Mouse (Mus musculus) T-helper 1 cell (primary cell): ENCODE data around the gene Hbq1b.
"Not testable (repeated sequence)": the region's sequence is repeated elsewhere in the genome, so short reads cannot be mapped to it uniquely, and the experiment has no call there.

Experiments
- in situ Hi-C: fragments of 300-600 bp; cut with MboI, MseI; formaldehyde crosslinking; loops from one replicate; pipeline ENCODE4 v1.15.1; 2025; ENCODE audit warnings: high pct_unique_total_duplicates

Gene Hbq1b

DNA sequence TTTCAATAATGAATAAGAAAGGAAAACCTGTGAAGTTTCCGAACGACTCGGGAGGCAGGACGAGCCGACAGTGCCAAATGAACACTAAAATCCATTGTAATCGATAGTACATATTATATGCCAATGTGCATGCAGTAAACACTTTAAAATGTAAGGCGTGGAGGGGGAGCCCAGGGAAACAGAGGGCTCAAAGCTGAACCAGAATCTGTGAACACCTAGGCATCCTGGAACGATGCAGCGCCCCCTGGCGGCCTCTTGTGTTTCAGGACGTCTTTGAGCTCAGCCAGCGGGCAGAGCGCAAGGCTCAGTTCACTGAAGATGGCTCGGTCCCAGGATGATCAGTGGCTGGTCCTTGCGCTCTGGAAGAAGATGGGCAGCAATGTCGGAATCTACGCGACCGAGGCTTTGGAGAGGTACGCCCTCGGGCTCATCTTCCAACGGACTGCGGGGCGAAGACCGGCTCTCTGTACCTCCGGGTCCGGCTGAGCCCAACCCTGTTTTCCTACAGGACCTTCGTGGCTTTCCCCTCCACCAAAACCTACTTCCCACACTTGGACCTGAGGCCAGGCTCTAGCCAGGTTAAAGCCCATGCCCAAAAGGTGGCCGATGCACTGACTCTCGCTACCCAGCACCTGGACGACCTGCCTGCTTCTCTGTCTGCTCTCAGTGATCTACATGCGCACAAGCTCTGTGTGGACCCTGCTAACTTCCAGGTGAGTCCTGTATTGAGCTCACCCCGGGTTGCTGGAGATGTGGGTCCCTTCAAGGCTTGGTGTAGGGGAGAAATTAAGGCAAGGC is at the start of gene Hbq1b:
Hbq1b (plus strand) TSS at position 271 of the 798 bp plus-strand sequence.
- in situ Hi-C loops, result not testable (repeated sequence)

DNA sequence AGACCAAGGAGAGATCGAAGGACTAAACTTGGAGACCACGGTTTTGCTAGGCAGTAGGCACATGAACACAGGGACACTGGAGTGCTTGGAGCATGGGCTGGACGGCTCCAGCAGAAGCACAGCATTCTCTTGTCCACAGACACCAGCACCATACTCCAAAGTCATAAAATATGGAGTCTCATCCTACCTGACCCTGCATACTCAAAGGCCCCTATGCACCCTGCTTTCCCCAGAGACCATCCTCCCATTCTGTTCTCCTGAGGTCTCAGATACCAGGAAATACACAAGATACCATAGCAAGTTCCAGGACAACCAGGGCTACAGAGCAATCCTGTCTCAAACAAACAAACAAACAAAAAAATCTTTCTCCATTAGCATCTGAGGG is 49.4 kb upstream of the Hbq1b start:
- in situ Hi-C loops, result no loop called here

DNA sequence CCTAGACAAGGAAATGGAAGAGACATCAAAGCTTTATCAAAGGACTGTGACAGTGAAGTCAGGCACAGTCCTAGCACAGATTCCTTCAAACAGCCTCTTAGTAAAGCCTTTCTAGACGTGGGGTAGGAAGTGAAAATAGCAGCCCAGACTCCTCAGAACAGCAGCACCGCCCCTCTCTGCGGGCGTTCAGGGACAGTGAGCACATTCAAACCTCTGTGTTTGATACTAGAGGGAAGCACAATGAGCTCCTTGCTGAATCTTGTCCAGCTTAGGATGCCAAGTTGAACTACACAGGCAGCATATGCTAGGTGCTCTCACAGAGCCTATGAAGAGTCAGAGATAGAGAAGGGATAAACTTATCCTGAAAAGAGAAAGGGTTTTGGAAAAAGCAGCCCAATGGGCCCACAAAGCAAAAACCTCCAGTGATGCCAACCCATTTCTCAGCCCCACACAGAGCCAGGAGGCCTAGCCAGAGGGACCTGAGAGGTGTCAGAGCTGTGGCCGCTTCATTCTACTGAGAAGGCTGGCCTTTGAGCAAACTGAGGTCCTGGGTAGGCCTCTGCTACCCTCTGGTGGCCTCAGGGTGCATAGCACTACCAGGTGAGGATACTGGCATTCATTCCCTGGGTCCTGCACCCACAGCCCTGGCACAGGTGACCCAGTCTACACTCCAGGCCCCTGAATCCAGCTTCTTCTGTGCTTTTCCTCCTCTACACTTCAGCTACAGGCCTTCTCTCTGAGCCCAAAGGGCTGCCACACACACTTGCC is 48.5 kb upstream of the Hbq1b start:
- in situ Hi-C loops, result no loop called here

DNA sequence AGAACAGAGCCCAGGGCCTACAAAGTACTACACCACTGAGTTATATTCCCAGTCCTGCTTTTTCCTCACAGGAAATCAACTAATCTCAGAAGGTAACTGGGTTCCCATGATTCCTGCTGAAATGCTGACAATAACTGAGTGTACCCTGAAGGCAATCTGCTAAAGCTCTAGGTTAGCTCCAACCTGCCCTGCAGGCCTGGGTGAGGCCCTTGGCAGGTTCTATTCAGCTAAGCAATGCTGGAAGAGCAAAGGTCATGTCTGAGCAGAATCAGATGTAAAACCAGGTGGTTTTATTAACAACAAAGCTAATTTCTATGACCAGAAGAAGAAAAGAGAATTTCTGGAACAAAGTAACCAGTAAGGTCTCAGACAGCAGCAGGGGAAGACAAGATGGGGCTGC is 45.4 kb upstream of the Hbq1b start:
- in situ Hi-C loops, result no loop called here

DNA sequence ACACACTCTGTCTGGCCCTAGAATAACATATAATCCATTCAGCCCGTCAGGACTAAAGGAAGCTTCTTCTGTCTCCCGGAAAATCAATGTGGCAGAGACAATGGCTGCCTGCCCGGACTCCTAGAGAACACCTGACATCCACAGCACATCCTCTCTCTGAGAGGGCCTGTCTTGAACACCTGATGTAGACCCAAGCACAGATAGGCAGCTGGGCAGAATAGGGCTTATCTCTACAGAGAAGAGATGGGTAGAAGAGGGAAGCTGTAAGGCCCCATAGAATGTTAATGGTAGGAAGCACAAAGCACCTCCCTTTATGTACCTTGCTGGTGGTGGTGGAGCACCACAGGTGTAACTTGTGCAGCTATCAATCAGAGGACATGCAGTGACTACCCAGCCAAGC is 44.6 kb upstream of the Hbq1b start:
- in situ Hi-C loops, result no loop called here

DNA sequence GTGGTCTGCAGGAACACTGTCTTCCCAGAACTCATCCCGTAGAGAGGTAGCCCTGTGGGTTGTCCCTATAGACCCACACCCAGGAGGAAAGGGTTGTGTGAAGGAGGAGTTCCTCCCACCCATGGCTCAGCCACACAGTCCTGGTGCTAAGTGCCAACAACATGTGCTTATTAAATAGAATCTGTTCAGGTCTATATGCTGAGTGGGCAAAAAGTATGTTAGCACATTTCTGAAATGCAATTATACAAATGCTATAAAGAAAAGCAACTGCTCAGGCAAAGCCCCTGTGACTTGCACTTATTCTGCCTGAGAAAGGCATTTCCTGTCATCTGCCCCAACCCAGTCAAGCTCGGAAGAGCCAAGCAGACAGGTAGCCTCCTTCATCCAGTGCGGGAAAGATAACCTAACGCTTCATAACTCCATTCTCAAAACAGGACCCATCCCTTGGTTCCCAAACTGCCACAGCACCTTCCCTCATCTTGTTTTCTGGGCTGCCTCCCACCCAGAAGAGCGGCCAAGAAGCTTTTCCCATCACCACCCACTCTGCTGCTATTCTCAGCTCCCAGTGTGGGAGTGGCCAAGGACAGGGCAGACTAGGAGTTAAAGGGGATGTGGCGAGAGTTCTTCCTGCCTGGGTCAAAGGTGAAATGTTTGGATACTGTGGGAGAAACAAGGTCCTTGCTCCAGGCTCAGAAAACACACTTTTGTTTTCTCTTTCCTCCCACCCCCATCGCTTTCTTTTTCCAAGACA is 43.4 kb upstream of the Hbq1b start:
- in situ Hi-C loops, result no loop called here

DNA sequence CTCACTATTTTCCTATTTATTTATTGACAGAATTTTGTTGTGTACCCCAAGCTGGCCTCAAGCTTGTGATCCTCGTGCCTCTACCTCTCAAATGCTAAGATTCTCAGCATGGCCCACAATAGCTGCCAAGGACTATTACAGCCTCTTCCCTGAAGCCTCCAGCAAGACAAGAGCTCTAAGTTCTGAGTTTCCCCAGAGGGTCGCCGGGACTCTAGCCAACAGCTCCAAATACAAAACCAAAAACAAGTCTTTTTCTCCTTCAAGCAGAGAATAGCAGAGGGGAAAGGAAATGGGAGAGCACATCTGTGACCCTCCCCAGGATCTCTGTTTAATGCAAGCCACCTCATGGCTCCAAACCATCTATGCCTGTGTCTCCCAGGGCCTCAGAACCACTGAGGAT is 42.7 kb upstream of the Hbq1b start:
- in situ Hi-C loops, result no loop called here

DNA sequence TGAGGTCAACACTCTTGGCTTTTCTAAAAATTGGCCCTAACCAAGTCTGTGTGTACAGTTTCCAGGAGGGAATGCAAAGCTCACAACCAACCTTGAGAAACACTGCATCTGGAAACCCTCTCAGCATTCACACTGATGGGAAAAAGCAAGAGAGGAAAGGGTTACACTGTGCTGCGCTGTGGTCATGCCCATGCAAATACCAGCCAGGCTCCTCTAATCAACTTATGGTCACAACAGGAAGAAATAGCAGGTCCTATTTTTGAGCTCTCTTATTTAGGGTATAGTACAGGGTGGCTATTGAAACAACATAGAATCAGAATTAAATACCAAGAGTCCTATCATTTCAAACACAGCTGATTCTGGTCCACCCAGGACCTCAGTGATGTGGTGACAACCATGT is 42.1 kb upstream of the Hbq1b start:
- in situ Hi-C loops, result no loop called here

DNA sequence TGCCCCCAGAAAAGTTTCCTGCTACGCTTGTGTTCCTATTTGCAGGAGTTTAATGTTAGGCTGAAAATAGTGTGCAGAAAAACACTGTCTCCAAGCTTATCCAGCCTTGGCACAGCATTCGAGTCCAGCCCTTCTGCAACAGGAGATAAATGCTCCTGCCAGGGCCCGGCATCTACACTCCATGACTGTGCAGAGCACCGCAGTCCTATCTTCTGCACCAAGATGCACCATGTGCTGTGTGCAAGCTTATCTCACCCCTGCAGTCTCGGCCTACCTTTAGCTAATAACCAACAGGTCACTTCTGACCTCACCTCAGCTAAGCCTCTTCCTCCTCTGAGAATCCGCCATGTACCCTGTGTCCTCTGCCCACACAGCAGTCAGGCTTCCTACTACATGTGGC is 41.2 kb upstream of the Hbq1b start:
- in situ Hi-C loops, result no loop called here

DNA sequence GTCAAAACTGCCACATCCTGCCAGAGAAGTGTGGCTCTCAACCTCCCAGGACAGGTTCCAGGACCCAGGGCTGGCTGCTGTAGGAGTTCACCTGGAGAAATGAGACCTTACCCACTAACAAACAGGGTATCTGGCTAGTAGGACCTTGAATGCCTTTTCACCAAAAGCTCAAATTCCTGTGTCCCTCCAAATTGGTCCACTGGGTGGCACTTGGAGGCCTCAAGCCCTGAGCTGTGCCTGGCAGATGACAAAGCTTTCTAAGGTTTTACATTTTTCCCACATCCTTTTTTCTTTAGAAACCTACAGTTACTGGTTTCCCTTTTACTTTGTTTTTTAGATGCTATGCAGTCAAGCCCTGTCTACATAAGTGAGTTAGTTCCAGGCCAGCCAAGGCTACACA is 39.7 kb upstream of the Hbq1b start:
- in situ Hi-C loops, result no loop called here

DNA sequence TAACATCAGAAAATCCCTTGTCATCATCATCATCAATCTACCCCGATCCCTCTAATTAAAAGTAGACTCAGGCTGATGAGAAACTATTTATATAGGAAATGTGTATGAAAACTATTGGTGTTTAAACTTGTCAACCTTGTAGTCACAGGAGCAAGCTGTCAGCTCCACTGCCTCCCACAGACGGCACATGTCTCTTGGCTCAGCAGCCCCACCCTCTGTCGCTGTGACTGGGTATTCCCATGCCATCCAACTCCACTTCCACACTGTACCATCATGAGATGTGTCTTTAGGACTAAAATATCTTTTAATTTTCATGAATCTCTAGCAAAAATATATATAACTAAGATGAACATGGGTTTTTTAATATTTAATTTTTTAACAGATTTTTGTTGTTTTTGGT is 38.4 kb upstream of the Hbq1b start:
- in situ Hi-C loops, result no loop called here

DNA sequence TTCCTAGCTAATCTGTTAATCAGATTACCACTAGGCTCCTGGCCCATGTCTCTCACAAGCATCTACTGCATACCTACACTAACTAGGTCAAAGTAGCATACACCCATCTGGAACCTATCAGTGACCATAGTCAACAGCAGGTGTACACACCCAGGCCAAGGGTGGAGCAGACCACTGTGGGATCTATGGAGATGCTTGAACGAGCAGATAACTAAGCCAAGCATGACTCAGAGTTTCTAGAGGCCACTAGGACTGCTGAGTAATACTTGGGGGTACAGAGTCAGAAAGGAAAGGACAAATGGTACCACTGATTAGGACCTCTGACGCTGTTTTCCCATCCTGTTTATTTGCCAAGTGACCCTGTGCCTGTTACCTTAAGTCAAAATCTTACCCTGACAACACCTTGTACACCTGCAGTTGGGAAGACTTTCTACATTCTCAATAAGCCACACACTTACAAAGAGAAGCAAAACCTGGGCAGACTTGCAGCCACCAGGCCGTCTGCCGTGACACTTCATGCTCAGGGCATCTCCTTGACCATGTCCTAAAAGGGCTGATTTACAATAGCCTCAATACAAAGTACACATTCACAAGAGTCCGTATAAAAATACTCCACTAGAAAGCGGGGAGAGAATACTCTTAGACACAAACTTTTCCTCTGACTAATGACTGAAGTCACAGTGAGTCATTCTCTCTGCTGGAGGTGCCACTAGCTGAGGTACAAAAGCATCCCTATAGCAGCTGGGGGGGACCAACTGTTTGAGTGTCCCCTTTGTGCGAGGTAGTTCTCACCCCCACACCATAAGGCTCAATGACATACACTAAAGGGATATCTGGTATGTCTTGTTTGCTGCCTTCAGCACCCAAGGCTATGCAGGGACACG is 35.6 kb upstream of the Hbq1b start:
- in situ Hi-C loops, result no loop called here

DNA sequence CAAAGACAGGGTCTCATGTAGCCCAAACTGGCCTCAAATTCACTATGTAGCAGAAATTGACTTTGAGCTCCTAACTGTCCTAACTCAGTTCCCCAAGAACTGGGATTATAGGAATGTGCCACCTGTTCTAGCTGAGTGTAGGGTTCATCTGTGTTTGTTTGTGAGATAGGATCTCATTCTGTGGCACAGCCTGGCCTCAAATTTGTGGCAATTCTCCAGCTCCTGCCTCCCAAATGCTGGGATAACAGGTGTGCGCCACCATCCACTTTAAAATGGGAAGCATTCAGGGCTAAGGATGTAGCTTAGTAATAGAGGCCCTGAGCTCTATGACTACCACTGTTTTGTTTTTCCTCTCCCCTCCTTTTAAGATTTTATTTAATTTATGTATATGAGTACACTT is 33.6 kb upstream of the Hbq1b start:
- in situ Hi-C loops, result no loop called here

DNA sequence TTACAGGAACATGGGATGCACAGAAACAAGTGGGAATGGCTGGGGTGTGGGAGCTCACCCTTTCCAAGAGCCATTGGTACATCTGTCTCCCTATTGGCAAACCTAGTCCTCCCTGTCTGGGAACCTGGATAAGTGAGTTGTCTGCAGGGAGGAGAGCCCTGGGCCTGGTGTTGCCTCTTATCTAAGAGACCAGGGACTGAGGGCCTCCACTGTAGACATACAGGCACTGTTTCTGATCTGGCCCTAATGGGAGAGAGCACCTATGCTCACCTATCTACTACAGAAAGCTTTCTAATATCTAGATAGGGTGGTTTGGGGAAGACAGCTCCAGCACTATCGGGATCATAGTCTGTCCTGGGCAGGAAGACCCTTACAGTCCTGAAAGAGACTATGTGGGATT is 30.6 kb upstream of the Hbq1b start:
- in situ Hi-C loops, result no loop called here

DNA sequence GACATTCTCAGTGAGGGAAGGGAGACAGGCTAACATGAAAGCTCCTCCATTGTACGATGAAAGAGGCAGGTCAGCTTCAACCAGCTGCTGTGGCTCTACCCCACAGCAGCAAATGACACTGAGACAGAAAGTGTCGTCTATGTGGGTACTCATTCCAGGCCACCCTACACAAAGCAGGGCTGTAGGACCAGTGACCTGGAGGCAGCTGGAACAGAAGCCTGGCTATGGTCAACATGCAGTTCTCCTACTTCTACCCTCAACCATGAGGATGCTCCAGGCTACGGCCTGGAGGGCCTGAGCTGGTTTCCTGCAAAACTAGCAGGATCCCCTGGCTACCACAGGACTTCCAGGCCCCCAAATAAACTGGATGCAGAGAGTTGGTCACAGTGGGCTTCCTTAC is 30.2 kb upstream of the Hbq1b start:
- in situ Hi-C loops, result no loop called here

DNA sequence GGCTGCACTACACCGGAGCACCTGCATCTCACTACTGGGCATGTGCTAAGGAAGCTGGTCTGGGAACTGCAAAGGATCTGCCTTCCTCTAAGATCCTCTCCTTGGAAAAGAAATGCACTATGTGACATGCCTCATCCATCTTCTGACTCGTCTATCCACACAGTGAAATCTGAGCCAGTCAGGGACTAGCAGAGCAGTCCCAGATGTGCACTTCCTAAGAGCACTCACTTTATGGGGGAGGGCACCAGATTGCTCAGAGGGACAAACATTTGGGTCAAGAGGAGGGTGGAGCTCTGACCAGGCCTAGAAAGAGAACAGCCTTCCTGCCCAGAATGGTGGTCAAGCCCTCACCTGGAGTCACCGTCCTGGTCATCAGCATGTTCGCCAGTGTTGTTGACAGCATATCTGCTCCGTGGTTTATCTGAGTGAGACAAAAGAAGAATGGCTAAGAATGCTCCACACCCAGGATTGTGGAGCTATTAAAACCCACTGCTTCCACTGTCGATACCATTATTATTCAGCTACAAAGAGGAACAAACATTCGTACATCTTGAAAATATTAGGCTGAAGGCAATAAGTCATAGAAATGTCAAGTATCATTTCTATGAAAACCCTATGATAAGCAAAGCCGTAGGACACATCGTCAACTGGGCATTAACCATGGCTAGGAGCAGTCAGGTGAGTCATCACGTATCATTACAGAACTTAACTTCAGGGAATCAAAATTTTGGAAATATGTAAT is 23.9 kb upstream of the Hbq1b start:
- in situ Hi-C loops, result no loop called here

DNA sequence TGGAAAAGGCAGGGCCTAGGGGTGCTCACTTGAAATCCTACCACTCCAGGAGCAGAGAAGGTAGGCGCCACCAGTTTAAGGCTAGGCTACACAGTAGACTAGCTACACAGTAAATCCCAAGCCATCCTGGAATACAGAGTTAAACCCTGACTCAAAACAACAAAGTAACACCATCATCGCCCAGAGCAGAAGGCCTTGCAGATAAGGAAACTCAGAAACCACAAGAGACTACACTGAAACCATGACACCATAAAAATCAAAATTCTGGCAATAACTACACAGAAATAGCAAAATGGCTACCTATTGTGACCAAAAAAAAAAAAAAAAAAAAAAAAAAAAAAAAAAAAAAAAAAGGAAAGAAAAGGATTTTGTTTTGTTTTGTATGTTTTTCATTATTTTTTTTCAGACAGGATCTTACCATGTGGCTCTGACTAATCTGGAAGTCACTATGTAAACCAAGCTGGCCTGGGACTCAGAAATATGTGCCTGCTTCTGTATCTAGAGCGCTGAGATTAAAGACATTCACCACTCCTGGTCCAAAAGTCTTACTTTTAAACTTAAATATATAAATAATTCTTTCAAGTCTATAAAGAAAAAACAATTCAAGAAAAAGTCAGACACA is 21.5 kb upstream of the Hbq1b start:
- in situ Hi-C loops, result no loop called here

DNA sequence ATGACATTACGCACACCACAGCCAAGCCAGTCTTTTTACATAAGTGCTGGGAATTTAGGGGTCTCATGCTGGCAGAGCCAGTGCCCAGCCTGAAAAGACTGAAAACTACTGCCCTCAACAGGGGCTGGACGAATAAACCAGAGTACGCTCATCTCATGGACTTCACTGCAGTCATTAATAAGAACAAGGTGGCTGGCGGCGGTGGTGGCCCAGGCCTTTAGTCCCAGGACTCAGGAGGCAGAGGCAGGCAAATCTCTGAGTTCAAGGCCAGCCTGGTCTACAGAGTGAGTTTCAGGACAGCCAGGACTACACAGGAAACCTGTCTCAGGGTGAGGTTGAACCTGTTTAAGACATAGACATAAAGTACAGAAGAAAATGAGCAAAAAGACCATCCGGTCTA is 20.6 kb upstream of the Hbq1b start:
- in situ Hi-C loops, result no loop called here

DNA sequence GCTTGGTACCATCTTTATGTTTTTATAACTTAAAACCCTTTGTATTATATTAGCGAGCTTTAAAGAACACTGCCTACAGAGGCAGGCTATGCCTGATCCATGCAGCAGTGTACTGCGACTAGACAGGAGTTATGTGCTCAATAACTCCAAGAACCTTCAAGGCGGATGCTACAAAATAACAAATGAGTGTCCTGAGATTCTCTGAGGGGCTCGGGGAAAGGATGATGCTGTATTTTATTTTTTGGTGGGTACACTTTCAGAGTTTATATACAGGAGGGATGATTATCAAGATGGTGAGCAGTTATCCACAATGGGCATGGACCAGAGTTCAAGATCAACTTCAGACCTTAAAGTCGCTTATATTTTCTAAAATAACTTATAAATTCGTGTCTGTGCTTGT is 20.0 kb upstream of the Hbq1b start:
- in situ Hi-C loops, result no loop called here

DNA sequence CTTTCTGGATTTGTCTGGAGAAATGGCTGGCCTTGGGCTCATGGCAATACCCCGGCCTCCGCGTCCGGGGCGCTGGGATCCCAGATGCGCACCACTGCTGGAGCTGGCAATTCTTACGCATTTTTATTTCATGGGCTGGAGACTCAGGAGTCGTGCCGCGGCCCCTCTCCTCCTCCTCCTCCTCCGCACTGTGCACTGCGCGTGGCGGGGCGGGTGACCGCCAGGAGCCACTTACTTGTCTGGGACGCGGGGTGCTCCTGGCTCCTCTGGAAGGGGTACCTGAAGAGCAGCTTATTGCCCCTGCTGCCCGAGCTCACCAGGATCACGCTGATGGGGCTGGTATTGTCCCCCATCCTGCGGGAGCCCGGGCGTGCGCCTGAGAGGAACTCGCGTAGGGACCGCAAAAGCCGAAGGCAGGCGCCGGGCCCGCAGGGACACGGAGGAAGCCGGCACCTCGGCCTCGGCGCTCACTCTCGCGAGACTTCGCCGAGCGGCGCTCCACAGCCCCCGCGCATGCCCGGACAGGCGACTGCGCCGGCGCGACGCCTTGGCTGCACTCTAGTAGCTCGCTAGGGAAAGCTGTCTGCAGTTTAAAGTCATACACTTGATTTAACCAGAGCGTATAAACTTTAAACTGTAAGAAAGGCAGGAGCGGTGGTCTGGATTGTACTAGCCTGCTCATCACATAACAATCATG is 19.4 kb upstream of the Hbq1b start, which contains the start of gene Nprl3:
Nprl3 (minus strand) TSS at position 520 of the 697 bp plus-strand sequence.
- in situ Hi-C loops, result no loop called here
